Mouse (Mus musculus) thymus, adult 18-20 months (tissue): ENCODE measurements at regions not wholly inside any gene's neighbourhood (a gene's known extent, or its start where the extent isn't known, plus 50 kb on each side); places are given as distances from the start of the nearest gene placed in this dataset.
A peak's percentile ranks its signal among the peaks of the same experiment; 100 is the strongest.

Experiments
- DNase-seq, 2 experiments: peaks; one replicate each; pipeline ENCODE4 v3.0.0; 2022; ENCODE audit warnings: mixed read lengths in 2 of 2

DNA sequence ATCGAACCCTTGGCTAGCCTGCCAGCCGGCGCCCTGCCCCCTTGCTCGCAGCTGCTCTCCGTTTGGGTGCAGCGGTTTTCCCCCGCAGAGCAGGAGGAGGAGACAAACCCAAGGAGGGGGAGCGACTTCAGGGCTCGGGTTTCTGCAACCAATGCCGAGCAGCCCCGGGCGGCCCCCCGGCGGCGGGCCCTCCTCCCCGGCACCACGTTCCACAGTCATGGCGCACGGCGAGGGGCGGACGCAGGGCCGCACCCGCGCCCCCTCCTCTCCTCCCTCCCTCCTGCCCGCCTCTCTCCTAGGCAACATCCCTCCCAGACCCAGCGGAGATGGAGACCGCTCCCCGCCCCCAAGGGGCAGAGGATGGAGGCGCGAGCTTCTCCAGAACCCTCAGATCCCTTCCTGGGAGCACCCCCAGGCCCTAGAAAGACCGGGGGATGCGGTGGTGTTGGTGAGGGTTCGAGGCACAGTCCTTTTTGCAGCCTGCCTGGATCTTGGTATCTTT, 129.4 kb upstream of the Ubr2 start:
- peak; percentile 95 to 96 for DNase-seq

DNA sequence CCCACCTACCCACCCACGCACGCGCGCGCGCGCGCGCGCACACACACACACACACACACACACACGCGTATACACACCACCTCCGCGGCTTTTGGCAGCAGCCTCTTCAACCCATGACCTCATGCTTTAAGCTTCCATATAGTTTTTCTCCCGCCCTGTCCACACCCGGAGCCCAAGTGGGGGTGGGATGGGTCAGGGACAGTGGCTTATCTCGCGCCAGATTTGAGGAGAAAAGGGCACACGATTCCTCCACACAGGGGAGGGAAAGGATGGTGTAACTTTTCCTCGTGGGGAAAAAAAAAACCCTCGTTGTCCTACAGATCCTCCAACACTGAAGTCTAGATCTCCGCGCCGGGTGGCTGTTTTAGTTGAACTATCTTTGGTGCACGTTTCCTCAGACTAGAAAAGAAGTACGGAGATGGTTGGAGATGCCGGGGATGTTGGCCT, 128.8 kb upstream of the Ubr2 start:
- DNase-seq: peak; percentile 17 to 45

DNA sequence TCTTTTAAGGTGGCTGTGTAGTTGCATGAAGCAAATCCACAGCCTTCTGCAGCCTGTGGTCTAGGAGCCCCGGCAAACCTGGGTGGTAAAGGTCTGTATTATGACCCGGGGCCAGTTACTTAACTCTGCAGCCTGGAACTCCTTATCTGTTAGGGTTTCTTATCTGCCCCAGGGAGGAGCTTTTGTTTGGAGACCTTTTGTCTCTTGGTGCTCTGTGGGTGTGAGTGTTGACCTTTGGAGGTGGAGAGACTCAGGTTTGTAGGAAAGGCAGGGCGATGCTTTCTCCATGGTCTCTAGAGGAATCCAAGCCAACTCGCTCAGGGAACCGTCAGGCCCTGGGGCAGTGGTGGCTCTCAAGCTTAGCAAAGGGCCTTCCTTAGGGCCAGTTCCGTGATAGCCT, 127.8 kb upstream of the Ubr2 start:
- no peak for DNase-seq

DNA sequence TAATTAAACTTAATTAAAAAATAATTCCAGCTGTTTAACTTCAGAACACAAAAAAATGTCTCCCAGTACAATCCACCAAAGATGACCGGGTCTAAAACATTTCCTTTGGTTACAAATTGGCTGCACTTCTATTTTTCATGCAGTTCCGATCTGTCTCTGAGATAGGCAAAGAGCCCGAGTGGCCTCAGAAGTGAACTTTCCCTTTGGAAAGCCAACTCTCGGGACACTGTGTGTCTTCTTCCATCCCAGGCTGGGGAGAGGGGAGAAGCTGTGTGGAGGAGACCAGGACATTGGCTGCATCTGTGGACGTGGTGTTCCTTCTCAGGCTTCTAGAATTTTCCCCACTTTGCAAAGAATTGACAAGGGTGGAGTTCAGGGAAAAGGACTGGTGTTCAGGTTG, 125.0 kb upstream of the Ubr2 start:
- no peak for DNase-seq

DNA sequence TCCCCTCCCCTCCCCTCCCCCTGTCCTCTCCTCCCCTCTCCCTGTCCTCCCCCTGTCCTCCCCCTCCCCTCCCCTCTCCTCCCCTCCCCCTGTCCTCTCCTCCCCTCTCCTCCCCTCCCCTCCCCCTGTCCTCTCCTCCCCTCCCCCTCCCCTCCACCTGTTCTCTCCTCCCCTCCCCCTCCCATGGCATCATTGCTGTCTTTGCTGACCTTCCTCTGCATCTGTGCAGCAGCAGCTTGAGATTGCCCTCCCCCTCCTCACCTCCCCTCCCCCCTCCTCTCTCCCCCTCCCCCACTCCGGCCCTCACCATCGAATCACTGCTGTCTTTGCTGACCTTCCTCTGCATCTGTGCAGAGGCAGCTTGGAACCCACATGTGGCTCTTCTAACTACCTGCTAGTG, 123.4 kb upstream of the Ubr2 start:
- DNase-seq: no peak

DNA sequence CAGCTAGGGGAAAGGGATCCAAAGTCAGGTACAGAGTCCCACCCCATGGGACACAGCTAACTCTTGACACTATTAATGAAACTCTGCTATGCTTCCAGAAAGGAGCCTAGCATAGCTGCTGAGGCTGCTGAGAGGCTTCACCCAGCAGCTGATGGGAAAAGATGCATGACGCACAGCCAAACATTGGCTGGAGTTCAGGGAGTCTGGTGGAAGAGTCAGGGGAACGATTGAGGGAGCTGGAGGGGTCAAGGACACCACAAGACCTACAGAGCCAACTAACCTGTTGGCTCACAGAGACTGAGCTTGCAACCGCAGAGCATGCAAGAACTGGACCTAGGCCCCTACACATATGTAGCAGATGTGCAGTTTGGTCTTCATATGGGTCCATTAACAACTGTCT, 117.2 kb upstream of the Ubr2 start:
- no peak for DNase-seq

DNA sequence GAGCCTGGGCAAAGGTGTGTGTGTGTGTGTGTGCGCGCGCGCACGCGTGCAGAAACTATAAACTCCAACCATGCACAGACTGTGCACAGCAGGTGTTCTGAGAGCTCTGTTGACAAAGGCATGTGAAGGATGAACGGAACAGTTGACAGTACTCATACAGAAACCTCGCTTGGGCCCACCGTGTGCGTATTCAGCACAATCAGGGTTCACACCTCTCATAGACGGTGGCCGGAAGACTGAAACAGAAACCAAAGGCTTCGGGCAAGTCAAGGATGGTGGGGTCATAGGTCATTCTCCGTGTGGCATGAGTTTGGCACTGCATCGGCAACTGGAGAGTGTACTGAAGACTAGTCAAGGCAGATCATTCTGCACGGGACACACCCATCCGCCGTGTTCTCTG, 113.2 kb upstream of the Ubr2 start:
- no peak for DNase-seq

DNA sequence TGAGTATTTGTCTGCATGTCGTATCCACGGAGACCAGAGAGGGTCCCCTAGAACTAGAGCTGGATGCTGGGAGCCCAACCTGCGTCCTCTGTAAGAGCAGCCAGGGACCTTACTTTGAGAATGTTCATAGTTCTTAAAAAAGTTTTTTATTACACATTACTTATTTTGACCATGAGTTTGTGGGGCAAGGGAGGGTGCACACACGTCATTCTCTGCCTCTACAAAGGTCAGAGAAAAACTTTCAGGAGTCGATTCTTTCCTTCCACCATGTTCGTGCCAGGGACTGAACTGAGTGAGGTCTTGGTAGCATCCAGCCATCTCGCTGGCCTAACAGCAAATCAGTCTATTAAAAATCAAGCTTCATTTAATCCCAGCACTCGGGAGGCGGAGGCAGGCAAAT, 111.9 kb upstream of the Ubr2 start:
- no peak for DNase-seq

DNA sequence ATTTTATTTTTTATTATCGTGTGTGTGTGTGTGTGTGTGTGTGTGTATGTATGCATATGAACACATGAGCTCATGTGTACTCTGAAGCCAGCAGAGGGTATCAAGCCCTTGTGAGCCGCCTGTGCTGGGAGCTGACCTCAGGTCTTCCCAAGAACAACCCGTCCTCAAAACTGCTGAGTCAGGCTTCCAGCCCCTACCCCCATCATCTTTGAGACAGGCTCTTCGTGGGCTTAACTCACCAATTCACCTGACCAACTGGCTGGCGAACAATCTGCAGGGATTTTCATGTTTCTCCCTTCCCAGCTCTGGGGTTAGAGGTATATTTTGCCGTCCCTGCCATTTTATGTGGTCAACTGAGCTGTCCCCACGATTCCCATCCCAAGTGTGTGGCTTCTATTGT, 107.7 kb upstream of the Ubr2 start:
- DNase-seq: no peak

DNA sequence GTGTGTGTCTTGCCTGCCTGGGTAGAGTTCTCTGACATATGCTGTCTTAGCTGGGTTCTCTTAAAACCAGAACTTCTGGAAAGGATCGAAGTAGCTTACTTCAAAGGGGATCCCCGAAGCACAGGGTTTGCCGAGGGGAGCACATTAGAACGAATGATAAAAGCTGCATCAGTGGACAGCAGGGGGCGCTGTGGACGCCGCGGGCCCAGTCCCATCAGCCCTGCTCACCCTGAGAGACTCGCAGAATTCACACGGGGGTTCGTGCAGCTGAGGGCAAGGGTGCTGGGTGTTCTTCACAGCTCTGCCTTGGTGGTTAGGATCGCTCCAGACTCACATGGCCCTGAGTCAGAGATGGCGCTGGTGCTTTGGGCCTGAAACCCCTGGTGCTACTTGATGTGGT, 105.4 kb upstream of the Ubr2 start:
- peak in 1 of 2 experiments; percentile 6 for DNase-seq

DNA sequence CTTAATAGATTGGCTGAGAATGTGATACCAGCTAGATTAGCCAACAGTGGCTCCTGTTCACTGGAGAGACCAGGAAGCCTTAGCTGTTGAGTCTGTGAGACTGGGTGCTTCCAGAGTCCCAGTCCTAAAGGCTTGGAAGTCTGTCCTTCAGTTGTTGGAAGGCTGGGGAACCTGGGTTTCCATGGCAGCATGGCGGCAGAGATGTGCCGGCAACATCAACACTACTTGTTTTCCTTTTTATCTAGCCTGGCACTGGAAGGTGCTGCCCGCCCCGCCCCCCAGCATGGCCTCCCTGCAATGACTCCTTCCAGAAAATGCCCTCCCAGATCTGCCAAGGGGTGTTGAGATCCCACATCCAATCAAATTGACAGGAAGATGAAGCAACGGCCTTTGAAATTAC, 104.8 kb upstream of the Ubr2 start:
- no peak for DNase-seq

DNA sequence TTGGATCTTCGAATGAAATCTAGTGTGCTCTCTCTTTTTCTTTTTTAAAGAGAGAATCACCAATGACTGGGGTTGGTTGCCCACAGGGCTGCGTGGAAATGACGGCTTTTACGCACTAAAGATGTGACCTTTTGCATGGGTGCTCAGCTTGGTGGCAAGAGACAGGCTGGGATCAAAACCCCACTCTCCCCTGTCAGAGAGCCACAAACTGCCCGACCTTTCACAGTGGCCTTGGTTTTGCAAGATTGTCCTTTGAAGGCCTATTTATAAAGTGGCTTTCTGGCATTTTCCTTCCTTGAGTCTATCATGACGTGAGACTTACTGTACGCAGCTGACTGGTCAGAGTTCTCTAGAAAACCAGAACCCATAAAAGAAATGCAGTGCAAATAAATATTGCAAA, 104.4 kb upstream of the Ubr2 start:
- DNase-seq: no peak

DNA sequence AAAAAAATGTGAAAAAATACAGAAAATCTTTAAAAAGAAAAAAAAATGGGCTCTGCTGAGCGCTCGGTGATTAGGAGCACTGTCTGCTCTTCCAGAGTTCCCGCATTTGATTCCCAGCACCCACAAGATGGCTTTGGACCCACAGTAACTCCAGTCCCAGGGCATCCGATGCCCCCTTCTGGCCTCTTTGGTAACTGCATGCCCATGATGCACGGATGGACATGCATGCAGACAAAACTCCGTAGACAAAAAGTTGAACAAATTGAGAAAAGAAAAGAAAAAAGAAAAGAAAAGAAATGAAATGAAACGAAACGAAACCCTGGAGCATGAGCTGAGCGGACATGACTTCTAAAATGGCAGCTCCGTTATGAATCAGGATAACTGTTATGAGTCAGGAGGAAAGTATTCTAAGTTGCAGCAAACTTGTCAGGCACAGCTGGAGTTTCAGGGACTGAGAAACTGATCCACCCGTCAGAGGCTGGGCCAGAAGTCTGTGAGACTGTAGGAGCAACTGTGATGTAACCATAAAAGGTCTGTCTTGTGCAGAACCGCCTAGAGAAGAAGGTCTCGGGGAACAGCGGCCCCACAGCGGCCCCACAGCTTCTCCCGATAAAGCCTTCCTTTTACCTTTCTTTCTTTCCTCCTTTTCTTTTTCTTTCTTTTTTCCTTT, 102.3 kb upstream of the Ubr2 start:
- DNase-seq: no peak

DNA sequence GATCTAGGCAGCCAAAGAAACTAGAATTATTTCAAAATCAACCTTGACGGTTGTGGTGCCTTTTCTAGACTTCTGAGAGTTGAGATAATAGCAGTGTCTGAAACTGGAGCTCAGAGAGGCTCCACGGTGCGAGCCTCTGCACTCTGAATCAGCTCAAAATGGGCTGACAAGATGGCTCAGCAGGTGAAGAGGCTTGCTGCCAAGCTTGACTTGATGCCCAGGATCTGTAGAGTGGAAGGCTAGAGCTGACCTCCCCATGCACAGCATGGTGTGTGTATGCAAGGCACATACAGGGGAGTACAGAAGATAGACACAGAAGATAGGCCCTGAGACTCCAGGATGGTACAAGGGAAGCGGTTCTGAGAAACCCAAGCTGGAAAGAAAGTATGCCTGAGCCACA, 100.5 kb upstream of the Ubr2 start:
- no peak for DNase-seq

DNA sequence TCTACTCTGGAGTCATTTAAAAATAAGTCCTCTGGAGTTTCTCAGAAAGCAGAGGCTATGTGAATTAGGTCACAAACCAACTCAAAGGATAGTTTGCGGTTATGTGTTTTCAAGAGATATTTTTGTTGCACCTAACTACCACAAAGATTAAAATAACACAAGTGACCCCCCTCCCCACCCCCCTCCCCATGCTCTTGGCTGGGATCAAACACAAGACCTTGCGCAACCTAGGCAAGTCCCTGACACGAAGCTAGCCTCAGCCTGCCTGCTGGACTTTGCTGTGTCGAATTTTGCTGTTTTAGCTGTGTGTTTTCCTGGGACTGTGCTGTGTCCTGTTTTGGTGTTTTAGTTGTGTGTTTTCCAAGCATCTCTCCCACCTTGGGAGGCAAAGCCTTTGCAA, 94.0 kb upstream of the Ubr2 start:
- no peak for DNase-seq

DNA sequence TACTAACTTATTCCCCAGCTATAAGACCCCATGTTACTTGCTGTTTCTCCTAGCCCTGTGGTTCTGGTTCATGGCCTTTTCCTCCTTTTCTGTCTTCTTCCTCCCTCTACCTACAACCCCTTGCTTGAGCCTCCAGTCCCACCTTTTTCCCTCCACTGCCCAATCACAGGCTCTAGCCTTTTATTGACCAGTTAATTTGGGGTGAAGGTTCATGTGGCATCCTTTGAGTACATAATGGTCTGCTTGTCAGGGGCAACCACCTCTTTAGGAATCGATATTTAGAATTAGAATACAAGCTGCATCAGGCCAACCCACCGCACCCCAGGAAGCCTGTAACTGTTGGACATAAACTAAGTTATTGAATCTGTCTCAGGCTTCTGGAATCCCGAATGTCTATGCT, 84.8 kb upstream of the Ubr2 start:
- no peak for DNase-seq

DNA sequence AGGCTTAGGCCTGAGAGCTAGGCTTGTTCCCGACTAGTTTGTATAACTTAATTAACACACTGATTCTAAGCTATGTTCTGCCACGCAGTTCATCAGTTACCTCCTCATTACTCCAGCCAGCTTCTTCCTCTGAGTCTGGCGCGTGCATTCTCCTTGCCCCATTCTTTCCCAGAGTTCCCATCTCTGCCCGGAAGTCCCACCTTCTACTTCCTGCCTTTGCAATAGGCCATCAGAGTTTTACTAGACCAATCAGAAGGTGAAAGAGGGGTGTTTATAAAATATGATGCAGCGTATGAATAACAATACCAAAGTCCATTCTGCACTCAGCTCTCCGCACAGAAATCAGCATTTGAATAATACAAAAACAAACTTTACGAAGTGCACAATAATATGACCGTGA, 81.7 kb upstream of the Ubr2 start:
- no peak for DNase-seq

DNA sequence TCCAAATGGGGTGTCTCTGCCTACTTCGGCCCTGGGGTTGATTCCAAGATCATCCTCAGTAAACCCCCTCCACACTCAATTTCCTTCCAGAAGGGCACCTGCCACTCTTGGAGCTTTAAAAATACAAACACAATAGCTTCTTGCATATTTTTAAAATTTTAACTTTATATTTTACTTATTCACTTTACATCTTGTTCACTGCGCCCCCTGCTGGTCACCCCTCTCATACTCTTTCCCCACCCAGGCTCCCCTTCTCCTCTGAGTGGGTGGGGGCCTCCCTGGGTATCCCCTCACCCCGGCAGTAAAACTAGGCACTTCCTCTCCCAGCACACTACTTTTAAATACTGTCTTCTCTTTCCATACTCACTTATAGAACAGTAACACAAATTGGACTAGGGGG, 79.4 kb upstream of the Ubr2 start:
- no peak for DNase-seq

DNA sequence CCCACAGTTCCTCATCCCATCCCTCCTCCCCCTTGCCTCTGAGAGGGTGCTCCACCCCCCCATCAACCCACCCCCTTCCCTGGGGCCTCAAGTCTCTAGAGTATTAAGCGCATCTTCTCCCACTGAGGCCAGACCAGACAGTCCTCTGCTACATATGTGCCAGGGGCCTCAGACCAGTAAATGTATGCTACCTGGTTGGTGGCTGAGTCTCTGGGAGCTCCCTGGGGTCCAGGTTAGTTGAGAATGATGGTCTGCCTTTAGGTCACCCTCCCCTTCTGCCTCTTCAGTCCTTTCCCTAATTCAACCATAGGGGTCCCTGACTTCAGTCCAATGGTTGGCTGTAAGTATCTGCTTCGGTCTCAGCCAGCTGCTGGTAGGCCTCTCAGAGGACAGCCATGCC, 58.9 kb upstream of the Ubr2 start:
- no peak for DNase-seq

DNA sequence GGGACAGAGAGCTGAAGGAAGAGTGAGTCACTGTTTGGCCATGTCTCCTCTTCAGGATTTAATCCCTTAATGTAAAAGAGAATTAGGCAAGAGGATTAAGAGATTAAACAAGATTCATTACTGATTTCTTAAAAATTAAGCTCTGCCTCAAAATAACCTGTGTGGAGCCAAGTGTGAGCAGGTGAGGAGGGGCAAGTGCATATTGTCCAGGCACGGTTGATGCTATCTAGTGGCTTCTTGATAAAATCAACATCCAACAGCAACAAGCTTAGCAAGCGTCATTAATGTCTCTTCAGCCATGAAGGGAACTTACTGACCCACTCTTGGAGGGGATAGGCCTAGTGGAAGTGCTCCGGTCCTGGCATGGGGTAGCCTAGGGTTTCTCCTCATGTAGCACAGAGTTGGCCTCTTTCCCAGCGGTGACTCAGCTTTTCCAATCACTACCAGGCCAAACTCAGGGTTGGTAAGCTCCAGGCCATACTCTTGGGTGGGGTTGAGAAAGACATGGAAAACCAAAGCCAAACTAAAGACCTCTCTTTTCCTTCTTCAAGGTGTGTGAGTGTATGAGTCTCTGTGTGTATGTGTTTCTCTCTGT, 55.0 kb upstream of the Ubr2 start:
- no peak for DNase-seq

DNA sequence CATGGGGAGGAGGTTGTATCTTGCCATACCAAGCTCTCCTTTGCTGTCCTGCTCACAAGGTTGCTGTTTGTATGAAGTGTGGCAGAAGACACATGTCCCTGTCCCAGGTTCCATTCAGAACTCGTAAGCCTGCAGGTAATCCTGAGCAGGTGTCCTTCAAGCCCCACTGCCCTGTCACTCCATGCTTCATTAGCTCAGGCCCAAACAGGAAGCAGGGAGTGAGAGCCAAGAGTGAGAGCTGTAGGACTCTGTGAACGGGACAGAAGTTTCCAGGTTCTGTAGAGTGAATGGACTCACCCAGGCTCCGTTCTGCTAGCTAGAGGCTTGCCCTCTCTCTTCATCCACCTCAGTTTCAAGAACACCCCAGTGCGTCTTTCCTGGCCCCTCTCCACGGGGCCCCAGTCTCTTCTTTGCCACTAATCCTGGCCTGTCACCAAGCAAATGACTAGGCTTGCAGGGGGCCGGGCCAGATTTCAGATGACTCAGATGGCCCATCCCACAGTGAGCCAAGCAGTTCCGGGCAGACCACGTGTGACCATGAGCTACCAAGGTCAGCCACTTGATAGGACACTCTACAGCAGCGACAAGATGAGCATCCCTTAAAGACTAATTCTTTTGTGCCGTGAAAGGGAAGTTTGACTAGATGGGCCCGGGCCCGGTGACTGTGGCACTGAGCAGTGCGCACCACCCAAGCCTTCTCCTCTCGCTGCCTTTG, 54.4 kb upstream of the Ubr2 start:
- no peak for DNase-seq

DNA sequence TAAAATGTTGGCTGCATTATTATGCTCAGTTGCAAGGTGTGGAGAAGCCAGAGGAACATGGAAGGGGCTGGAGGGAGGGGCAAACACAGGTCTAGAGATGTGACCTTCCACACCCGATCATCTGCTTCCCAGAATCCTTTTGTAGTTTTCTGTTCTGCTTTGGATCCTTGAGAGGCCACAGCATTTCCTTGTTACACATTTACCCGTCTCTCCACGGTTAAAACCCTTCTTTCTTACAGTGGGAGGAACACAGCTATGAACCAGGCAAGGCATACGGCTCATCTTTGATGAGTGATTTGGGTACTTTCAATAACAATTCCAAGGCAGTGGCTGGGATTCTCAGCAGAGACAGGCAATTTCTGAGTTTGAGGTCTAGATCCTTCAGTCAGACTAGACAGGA, 53.6 kb upstream of the Ubr2 start:
- no peak for DNase-seq

DNA sequence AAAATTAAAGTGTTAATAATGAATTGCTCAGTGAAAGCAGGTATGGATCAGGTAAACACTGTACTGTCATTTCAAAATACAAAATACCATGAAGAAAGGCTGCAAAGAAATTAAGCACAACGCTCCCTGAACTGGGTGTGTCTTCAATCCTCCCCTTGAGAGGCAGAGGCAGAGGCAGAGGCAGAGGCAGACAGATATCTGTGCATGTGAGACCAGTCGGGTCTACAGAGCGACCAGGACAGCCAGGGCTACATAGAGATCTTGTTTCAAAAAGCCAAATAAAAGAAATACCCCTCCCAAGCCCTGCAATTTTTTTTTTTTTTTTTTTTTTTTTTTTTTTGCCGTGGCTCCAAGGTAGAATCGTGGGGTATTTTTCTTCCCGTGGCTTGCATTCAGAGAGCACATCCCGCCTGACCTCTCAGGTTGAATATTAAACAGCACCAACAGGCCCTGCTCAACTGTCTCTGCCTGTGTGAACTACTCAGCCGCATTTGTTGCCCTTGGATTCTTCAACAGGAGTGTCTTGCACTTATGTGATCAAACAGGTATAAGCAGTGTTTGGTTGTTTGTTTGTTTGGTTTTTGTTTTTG, 50.8 kb upstream of the Ubr2 start:
- DNase-seq: no peak
